Comparison of ENCODE assay signal across 9 mouse cellular contexts in genomic region chr7:51621694-51622145, GRCm38 (mm10). TPM values are rescaled to one million over a fixed set of nuclear protein-coding genes. Genes with fewer than 3 reads are reported as not detected.
A peak's percentile ranks its signal among the peaks of the same experiment; 100 is the strongest.
DNase-seq lines count a peak whose midpoint lies in the region; ATAC-seq and TF ChIP-seq lines count a peak whose summit lies in the region.
"Had no signal": no experiment of that assay in that cellular context is flagged by ENCODE, and none has a peak within 500 bp of the region (broad histone marks: within the 10 kb centered on the region; RNA-seq: fewer than 3 reads in every experiment).

Slc17a6 (plus strand) TSS chr7:51622006.

- H3K9ac ChIP-seq in hindbrain, embryonic 16.5 days (ENCODE audit: low read depth, low read length) = peak within 1 kb of the TSS; percentile 61
- H3K9ac ChIP-seq in midbrain, postnatal 0 days (replicated peaks; ENCODE audit: low read length, poor library complexity, severe bottlenecking) = peak within 1 kb of the TSS; percentile 88

- peak within 1 kb of the TSS; percentile 91 for H3K27ac ChIP-seq in hindbrain, embryonic 16.5 days (ENCODE audit: low read depth, low read length)
- H3K27ac ChIP-seq in midbrain, postnatal 0 days (ENCODE audit: low read depth, low read length) = peak within 1 kb of the TSS; percentile 93

- DNase-seq in urinary bladder, postnatal 25 days (ENCODE audit: low spot score) = peak; percentile 31
- DNase-seq in urinary bladder, postnatal 10 days (ENCODE audit: low spot score) = no peak
- DNase-seq in cerebellum, postnatal 14 days = peak; percentile 90 to 92
- peak; percentile 18 to 32 for DNase-seq in frontal cortex, postnatal 10 days (ENCODE audit: low spot score in 2 of 2)
- DNase-seq in left cerebral cortex, postnatal 14 days (ENCODE audit: low spot score in 2 of 2) = peak in 1 of 2 experiments; percentile 39
- peak; percentile 85 for DNase-seq in midbrain, postnatal 0 days (ENCODE audit: low spot score)

- no peaks in the 10 kb centered on the region; the same call in 1 of the 2 replicates for H3K27me3 ChIP-seq in hindbrain, embryonic 16.5 days (replicated peaks; ENCODE audit: control insufficient read depth, insufficient read depth, low read length)
- peaks cover 20% of the 10 kb centered on the region; the same call in 1 of the 2 replicates for H3K27me3 ChIP-seq in midbrain, postnatal 0 days (ENCODE audit: insufficient read depth, low read length)

- no peaks in the 10 kb centered on the region for H3K36me3 ChIP-seq in hindbrain, embryonic 16.5 days (ENCODE audit: control insufficient read depth, insufficient read depth, low read length)
- H3K36me3 ChIP-seq in midbrain, postnatal 0 days (ENCODE audit: insufficient read depth, low read length) = no peaks in the 10 kb centered on the region

- no peak for TF ChIP-seq CTCF in midbrain, postnatal 0 days (IDR thresholded peaks at IDR 0.05)

- peak within 1 kb of the TSS; percentile 44 for H3K4me3 ChIP-seq in hindbrain, embryonic 16.5 days (ENCODE audit: low read length)
- peak within 1 kb of the TSS; percentile 46 for H3K4me3 ChIP-seq in midbrain, postnatal 0 days (ENCODE audit: low read depth, low read length)

- H3K9me3 ChIP-seq in hindbrain, embryonic 16.5 days (ENCODE audit: control insufficient read depth, low read length) = no peaks in the 10 kb centered on the region
- no peaks in the 10 kb centered on the region for H3K9me3 ChIP-seq in midbrain, postnatal 0 days (ENCODE audit: low read length)

- peak; percentile 81 for ATAC-seq in hindbrain, embryonic 16.5 days
- peak; percentile 61 for ATAC-seq in midbrain, postnatal 0 days (ENCODE audit: low FRiP score)
- no peak for ATAC-seq in megakaryocyte, adult 5-6 weeks (ENCODE audit: poor library complexity, severe bottlenecking)

- peak within 1 kb of the TSS; percentile 37 for H3K4me2 ChIP-seq in hindbrain, embryonic 16.5 days (ENCODE audit: low read length)
- H3K4me2 ChIP-seq in midbrain, postnatal 0 days (ENCODE audit: low read depth, low read length, poor library complexity, severe bottlenecking) = peak within 1 kb of the TSS; percentile 46

- H3K4me1 ChIP-seq in hindbrain, embryonic 16.5 days (ENCODE audit: control insufficient read depth, insufficient read depth, low read depth, low read length) = no peaks in the 10 kb centered on the region
- H3K4me1 ChIP-seq in midbrain, postnatal 0 days (ENCODE audit: insufficient read depth, low read length) = peaks cover 3% of the 10 kb centered on the region; the same call in 1 of the 2 replicates

- under 1% methylated on average over 23 of the region's 23 CpGs for WGBS in hindbrain, embryonic 16.5 days
- under 1% methylated on average over 23 of the region's 23 CpGs for WGBS in midbrain, postnatal 0 days

- intact Hi-C loops in left cerebral cortex, postnatal 14 days (cut with DNase I) = loop anchor here (5.0 to 10.0 kb wide), 2 partner anchors 133 to 1709 kb away; partner anchors contain the start of gene Slc6a5

RNA-seq across cellular contexts. Expression of gene Slc17a6, which starts in this region (rescaled TPM):
- 112 and 126 TPM in 2 replicates for polyA plus RNA-seq in hindbrain, embryonic 16.5 days (2015; fragmentation: Nextera tagmentation; extraction: Ambion mirVana)
- total RNA-seq in left cerebral cortex, postnatal 14 days (2021) = 10 to 100 TPM; 26.5 to 36.1 TPM
- 214 and 225 TPM in 2 replicates for total RNA-seq in midbrain, postnatal 0 days (2014; rRNA removed)
- polyA plus RNA-seq in midbrain, postnatal 0 days (2015; fragmentation: Nextera tagmentation; extraction: Ambion mirVana) = 161 and 162 TPM in 2 replicates
- not detected in 2 replicates for total RNA-seq in megakaryocyte, adult 5-6 weeks (2015)
- not detected in 2 replicates for total RNA-seq in megakaryocyte, adult 5-6 weeks (2017)
- total RNA-seq: neutrophil, adult 5-6 weeks had no signal

Comparison
In these comparisons a context has a peak if more than half of its experiments do, and no peak if none do; other contexts are left out.
1. RNA of gene Slc17a6 (total RNA-seq): 214 to 225 TPM in midbrain, postnatal 0 days and 26.5 to 36.1 TPM in left cerebral cortex, postnatal 14 days; not detected in megakaryocyte, adult 5-6 weeks; every median in the first group is over 10 times any median in the second.